In the genomic region with DNA sequence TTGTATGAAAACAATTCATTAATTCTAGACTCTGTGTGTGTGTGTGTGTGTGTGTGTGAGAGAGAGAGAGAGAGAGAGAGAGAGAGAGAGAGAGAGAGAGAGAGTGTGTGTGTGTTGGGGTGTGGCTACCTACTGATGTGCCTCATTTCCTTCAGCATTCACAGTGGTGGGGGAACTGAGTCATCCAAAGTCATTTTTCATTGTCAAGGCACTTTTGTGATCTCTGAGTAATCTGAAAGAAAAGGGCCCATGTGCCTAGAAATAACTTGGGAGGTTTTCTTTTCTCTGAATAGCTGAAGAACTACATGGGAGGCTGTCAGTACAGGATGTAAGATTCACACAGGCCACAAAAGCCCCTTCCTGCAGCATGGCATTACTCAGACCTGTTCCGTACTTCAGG, we compare ENCODE assay signal across 29 mouse cellular contexts.
DNase-seq lines count a peak whose midpoint lies in the region; ATAC-seq and TF ChIP-seq lines count a peak whose summit lies in the region.
"Had no signal": no experiment of that assay in that cellular context is flagged by ENCODE, and none has a peak within 500 bp of the region (broad histone marks: within the 10 kb centered on the region; RNA-seq: fewer than 3 reads in every experiment).

No protein-coding gene starts in this region.

- ATAC-seq in intestine, embryonic 15.5 days: no peak
- ATAC-seq in hindbrain, embryonic 13.5 days (ENCODE audit: low FRiP score): no peak
- ATAC-seq: CD4-positive, CD25-positive, alpha-beta regulatory T cell, adult 4 months; forebrain, embryonic 14.5 days; forebrain, postnatal 0 days; hindbrain, postnatal 0 days; inflammation-experienced regulatory T-cells, adult 6 months; Patski had no signal

- 74% methylated on average over 1 of the region's 1 CpGs for WGBS in intestine, embryonic 15.5 days
- WGBS in hindbrain, embryonic 13.5 days: 50% methylated on average over 1 of the region's 1 CpGs

- DNase-seq in 3134 (ENCODE audit: extremely low read depth, insufficient read length, low spot score) (peak; percentile 54), 416B (ENCODE audit: low read depth) (peak; percentile 46), NIH3T3 (ENCODE audit: low read depth) (peak; percentile 57)
- DNase-seq in retina, postnatal 1 day: no peak
- DNase-seq: adrenal gland, adult 8-10 months; adrenal gland, postnatal 25 days; B cell, adult 2 months; cerebellum, adult 18-20 months; cerebellum, adult 9-10 months; cerebellum, postnatal 14 days; forebrain, postnatal 0 days; gastrocnemius, adult 2 months; gastrocnemius, postnatal 25 days; heart, adult 18-20 months; heart, postnatal 10 days; heart, postnatal 36 days; kidney, adult 11 months had no signal

- H3K9ac ChIP-seq in intestine, embryonic 15.5 days: no peak overlapping the region
- no peak overlapping the region for H3K9ac ChIP-seq in hindbrain, embryonic 13.5 days
- H3K9ac ChIP-seq: forebrain, postnatal 0 days; heart, embryonic 12.5 days; heart, embryonic 15.5 days; hindbrain, embryonic 14.5 days had no signal

- no peak overlapping the region for H3K27ac ChIP-seq in intestine, embryonic 15.5 days
- no peak overlapping the region for H3K27ac ChIP-seq in hindbrain, embryonic 13.5 days
- H3K27ac ChIP-seq: gastrocnemius, adult 2 months; heart, embryonic 15.5 days; hindbrain, embryonic 10.5 days; hindbrain, embryonic 14.5 days; hindbrain, postnatal 0 days had no signal

- no peaks in the 10 kb centered on the region for H3K79me2 ChIP-seq in myocyte (ENCODE audit: control insufficient read depth, insufficient read depth)

- H3K27me3 ChIP-seq in myocyte (ENCODE audit: control insufficient read depth, insufficient read depth, insufficient read length): no peaks in the 10 kb centered on the region
- no peaks in the 10 kb centered on the region for H3K27me3 ChIP-seq in intestine, embryonic 15.5 days (replicated peaks)
- H3K27me3 ChIP-seq in hindbrain, embryonic 13.5 days: no peaks in the 10 kb centered on the region
- H3K27me3 ChIP-seq: heart, embryonic 12.5 days; heart, embryonic 15.5 days had no signal

- TF ChIP-seq POLR2A in myocyte (IDR thresholded peaks at IDR 0.05; ENCODE audit: insufficient read length, low read depth): no peak

- no peaks in the 10 kb centered on the region for H3K36me3 ChIP-seq in myocyte (ENCODE audit: control insufficient read depth, insufficient read depth)
- H3K36me3 ChIP-seq in intestine, embryonic 15.5 days: no peaks in the 10 kb centered on the region
- H3K36me3 ChIP-seq in hindbrain, embryonic 13.5 days: no peaks in the 10 kb centered on the region
- H3K36me3 ChIP-seq: heart, embryonic 12.5 days; heart, embryonic 15.5 days; hindbrain, embryonic 10.5 days had no signal

- H3ac ChIP-seq in myocyte (ENCODE audit: control insufficient read depth, insufficient read length): no peak overlapping the region

- no peaks in the 10 kb centered on the region for H3K4me1 ChIP-seq in intestine, embryonic 15.5 days (replicated peaks)
- no peaks in the 10 kb centered on the region for H3K4me1 ChIP-seq in hindbrain, embryonic 13.5 days (replicated peaks)
- H3K4me1 ChIP-seq: heart, embryonic 12.5 days; heart, embryonic 15.5 days; hindbrain, embryonic 10.5 days had no signal

- no peaks in the 10 kb centered on the region for H3K9me3 ChIP-seq in intestine, embryonic 15.5 days
- no peaks in the 10 kb centered on the region for H3K9me3 ChIP-seq in hindbrain, embryonic 13.5 days
- H3K9me3 ChIP-seq: heart, embryonic 12.5 days; heart, embryonic 15.5 days; hindbrain, embryonic 10.5 days had no signal

- peak overlapping the region; percentile 44 for H3K4me2 ChIP-seq in myocyte (ENCODE audit: low read depth)
- H3K4me2 ChIP-seq in intestine, embryonic 15.5 days (replicated peaks): no peak overlapping the region
- no peak overlapping the region for H3K4me2 ChIP-seq in hindbrain, embryonic 13.5 days
- H3K4me2 ChIP-seq: heart, embryonic 12.5 days; heart, embryonic 15.5 days; hindbrain, embryonic 14.5 days had no signal

- no peak overlapping the region for H3K4me3 ChIP-seq in myocyte
- H3K4me3 ChIP-seq in intestine, embryonic 15.5 days (replicated peaks): no peak overlapping the region
- no peak overlapping the region for H3K4me3 ChIP-seq in hindbrain, embryonic 13.5 days
- H3K4me3 ChIP-seq: gastrocnemius, adult 2 months; heart, embryonic 12.5 days; heart, embryonic 15.5 days; hindbrain, embryonic 10.5 days had no signal

TF ChIP-seq in myocyte, 11 proteins besides CTCF, POLR2A, EP300 and RAD21:
- TF ChIP-seq MYOG (IDR thresholded peaks at IDR 0.05; ENCODE audit: control insufficient read depth in 1 of 3, insufficient read depth in 1 of 3, insufficient read length in 2 of 3, low read depth in 2 of 3): no peak
- TF ChIP-seq REST (IDR thresholded peaks at IDR 0.05; ENCODE audit: insufficient read depth, insufficient read length): no peak
- no peak for TF ChIP-seq POLR2AphosphoS2 (IDR thresholded peaks at IDR 0.05; ENCODE audit: insufficient read length, low read depth)
- TF ChIP-seq SRF (IDR thresholded peaks at IDR 0.05; ENCODE audit: control insufficient read depth, insufficient read length, low read depth): no peak
- TF ChIP-seq CEBPB (IDR thresholded peaks at IDR 0.05; ENCODE audit: insufficient read depth, poor library complexity, severe bottlenecking): no peak
- TF ChIP-seq USF1 (IDR thresholded peaks at IDR 0.05; ENCODE audit: low read depth): no peak
- TF ChIP-seq E2F4 (IDR thresholded peaks at IDR 0.05; ENCODE audit: insufficient read depth): no peak
